Mouse (Mus musculus): Measurements from ENCODE around the gene Armc10. TPM values are rescaled to one million over a fixed set of nuclear protein-coding genes. Genes with fewer than 3 reads are reported as not detected.
"Not testable (repeated sequence)": the region's sequence is repeated elsewhere in the genome, so short reads cannot be mapped to it uniquely, and the experiment has no call there.

Armc10 gene
- polyA plus RNA-seq, 1 experiment from 2014 or later = 11.8 TPM

DNA sequence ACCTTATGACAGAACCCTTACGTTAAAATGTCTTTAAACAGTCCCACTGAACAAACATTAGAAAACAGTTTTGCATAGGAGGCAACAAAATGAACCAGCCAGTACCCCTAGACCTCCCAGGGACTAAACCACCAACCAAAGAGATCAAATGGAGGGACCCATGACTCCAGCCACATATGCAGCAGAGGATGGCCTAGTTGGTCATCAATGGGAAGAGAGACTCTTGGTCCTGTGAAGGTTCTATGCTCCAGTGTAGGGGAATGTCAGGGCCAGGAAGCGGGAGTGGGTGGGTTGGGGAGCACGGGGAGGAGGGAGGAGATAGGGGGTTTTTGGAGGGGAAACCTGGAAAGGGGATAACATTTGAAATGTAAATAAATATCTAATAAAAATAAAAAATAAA, 53.9 kb downstream of the Armc10 start:
- peaks cover 29% of the 10 kb centered on the region for H3K4me1 ChIP-seq
- not testable (repeated sequence) for H3K4me3 ChIP-seq; H3K27me3 ChIP-seq (replicated peaks); H3K36me3 ChIP-seq; H3K9me3 ChIP-seq (replicated peaks); ATAC-seq; H3K27ac ChIP-seq; H3K9ac ChIP-seq
- peak overlapping the region; percentile 31; the same call in 1 of the 2 replicates for H3K4me2 ChIP-seq
- WGBS (ENCODE audit: insufficient replicate concordance) = 91% methylated on average over 3 of the region's 3 CpGs

DNA sequence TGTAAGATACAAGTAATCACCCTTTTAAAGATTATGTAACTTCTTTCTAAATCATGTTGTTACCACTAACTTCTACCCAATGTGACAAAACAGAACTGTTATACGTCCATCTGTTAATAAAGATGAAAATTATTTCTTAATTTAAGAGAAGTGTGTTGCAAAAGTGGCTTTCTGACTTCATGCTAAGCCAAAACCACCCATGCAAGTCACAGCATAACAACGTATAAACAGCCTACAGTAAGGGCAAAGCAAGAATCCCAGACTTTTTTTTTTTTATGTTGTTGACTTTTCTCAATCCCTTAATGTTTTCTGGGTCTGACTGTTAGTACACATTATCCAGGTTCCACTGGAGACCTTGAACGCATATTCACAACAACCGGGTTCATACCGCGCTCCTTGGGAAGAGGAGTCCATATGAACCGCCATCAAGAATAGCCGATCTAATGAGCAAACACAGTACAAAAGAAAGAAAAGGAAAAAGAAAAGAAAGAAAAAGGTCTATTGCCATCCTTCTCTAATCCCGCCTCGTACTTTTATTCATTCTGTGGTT, 54.7 kb downstream of the Armc10 start:
- peak overlapping the region; percentile 78 for H3K4me3 ChIP-seq
- ATAC-seq = no peak
- no peaks in the 10 kb centered on the region for H3K27me3 ChIP-seq (replicated peaks)
- no peaks in the 10 kb centered on the region for H3K9me3 ChIP-seq (replicated peaks)
- peak overlapping the region; percentile 80 for H3K9ac ChIP-seq
- H3K4me2 ChIP-seq = peak overlapping the region; percentile 93
- H3K36me3 ChIP-seq = no peaks in the 10 kb centered on the region
- H3K4me1 ChIP-seq = peaks cover 29% of the 10 kb centered on the region
- peak overlapping the region; percentile 95; the same call in 1 of the 2 replicates for H3K27ac ChIP-seq
- WGBS (ENCODE audit: insufficient replicate concordance) = 20% methylated on average over 10 of the region's 10 CpGs

DNA sequence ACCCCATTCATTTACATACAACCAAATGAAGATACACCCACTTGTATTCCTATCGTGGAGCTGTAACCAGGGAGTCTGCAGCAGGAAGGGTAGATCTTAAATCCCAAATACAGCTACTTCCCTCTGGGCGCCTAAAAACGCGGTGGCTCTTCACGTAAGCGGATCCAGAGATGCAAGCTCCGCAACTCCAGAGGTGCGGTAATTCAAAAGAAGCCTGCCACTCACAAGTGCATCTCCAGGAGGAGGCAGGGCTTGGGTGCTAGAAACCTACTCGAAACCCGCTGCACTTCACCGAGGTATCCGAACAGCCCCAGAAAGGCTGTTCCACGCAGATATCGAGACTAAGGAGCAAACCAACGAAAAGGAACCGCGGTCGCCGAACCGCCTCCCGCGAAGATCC, 55.3 kb downstream of the Armc10 start:
- no peaks in the 10 kb centered on the region for H3K9me3 ChIP-seq (replicated peaks)
- peak overlapping the region; percentile 78 for H3K4me3 ChIP-seq
- peak overlapping the region; percentile 80 for H3K9ac ChIP-seq
- H3K36me3 ChIP-seq = no peaks in the 10 kb centered on the region
- H3K4me1 ChIP-seq = peaks cover 29% of the 10 kb centered on the region
- ATAC-seq = peak; percentile 19
- H3K4me2 ChIP-seq = peak overlapping the region; percentile 93
- peak overlapping the region; percentile 95 for H3K27ac ChIP-seq
- WGBS (ENCODE audit: insufficient replicate concordance) = under 1% methylated on average over 22 of the region's 22 CpGs
- H3K27me3 ChIP-seq (replicated peaks) = no peaks in the 10 kb centered on the region

- peak within 1 kb of the TSS; percentile 93 for H3K4me2 ChIP-seq
- peak within 1 kb of the TSS; percentile 95 for H3K27ac ChIP-seq
- H3K36me3 ChIP-seq = no peaks in the 10 kb centered on the region
- 1% methylated on average over 56 of the region's 59 CpGs for WGBS (ENCODE audit: insufficient replicate concordance)
- H3K9me3 ChIP-seq (replicated peaks) = no peaks in the 10 kb centered on the region
- peak within 1 kb of the TSS; percentile 78 for H3K4me3 ChIP-seq
- no peaks in the 10 kb centered on the region for H3K27me3 ChIP-seq (replicated peaks)
- H3K9ac ChIP-seq = peak within 1 kb of the TSS; percentile 85
- ATAC-seq = peak; percentile 99
- H3K4me1 ChIP-seq = peaks cover 29% of the 10 kb centered on the region
Observed at GRCm38 (mm10) chr5:21701351-21702008, 55.9 kb downstream of the Armc10 start, which contains the start of gene Napepld. Gene Napepld, minus strand, starts transcription at chr5:21701396.

GRCm38 (mm10) chr5:21702009-21702364, 56.4 kb downstream of the Armc10 start:
- Histone ChIP-seq H3K4me3 (peak overlapping the region; percentile 78), H3K4me2 (peak overlapping the region; percentile 93), H3K9me3 (replicated peaks) (no peaks in the 10 kb centered on the region), H3K36me3 (no peaks in the 10 kb centered on the region), H3K27me3 (replicated peaks) (no peaks in the 10 kb centered on the region), H3K9ac (peak overlapping the region; percentile 85), H3K4me1 (peaks cover 29% of the 10 kb centered on the region), H3K27ac (peak overlapping the region; percentile 95)
- 37% methylated on average over 2 of the region's 2 CpGs for WGBS (ENCODE audit: insufficient replicate concordance)
- no peak for ATAC-seq

GRCm38 (mm10) chr5:21702873-21703475, 57.4 kb downstream of the Armc10 start:
- no peaks in the 10 kb centered on the region for H3K27me3 ChIP-seq (replicated peaks)
- no peak for ATAC-seq
- H3K4me1 ChIP-seq = peaks cover 29% of the 10 kb centered on the region
- H3K27ac ChIP-seq = peak overlapping the region; percentile 37; the same call in 1 of the 2 replicates
- 63% methylated on average over 6 of the region's 6 CpGs for WGBS (ENCODE audit: insufficient replicate concordance)
- no peaks in the 10 kb centered on the region for H3K9me3 ChIP-seq (replicated peaks)
- H3K4me2 ChIP-seq = no peak overlapping the region
- no peak overlapping the region for H3K4me3 ChIP-seq
- no peak overlapping the region for H3K9ac ChIP-seq
- no peaks in the 10 kb centered on the region for H3K36me3 ChIP-seq

DNA sequence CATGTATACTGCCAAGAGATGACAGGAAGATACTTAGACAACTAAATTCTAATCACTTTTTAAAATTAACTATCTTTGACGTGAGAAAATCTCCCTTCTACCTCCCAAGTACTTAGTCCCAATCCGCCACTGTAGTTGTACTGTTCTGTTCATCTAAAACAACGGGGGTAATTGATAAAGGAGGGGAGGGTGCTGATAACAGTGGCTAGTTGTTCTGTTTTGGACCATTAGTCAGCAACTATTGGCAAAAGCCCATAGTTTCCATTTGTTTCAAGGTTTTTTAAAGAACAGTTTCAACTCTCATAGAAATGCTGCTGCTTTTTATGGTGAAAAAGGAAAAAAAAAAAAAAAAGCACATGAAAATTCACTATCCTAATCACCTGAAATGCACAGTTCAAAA, 58.1 kb downstream of the Armc10 start:
- no peak overlapping the region for H3K27ac ChIP-seq
- peaks cover 29% of the 10 kb centered on the region for H3K4me1 ChIP-seq
- H3K4me3 ChIP-seq = no peak overlapping the region
- 17% methylated on average over 3 of the region's 3 CpGs for WGBS (ENCODE audit: insufficient replicate concordance)
- H3K36me3 ChIP-seq = no peaks in the 10 kb centered on the region
- no peak for ATAC-seq
- no peak overlapping the region for H3K4me2 ChIP-seq
- H3K9ac ChIP-seq = no peak overlapping the region
- no peaks in the 10 kb centered on the region for H3K27me3 ChIP-seq (replicated peaks)
- no peaks in the 10 kb centered on the region for H3K9me3 ChIP-seq (replicated peaks)

DNA sequence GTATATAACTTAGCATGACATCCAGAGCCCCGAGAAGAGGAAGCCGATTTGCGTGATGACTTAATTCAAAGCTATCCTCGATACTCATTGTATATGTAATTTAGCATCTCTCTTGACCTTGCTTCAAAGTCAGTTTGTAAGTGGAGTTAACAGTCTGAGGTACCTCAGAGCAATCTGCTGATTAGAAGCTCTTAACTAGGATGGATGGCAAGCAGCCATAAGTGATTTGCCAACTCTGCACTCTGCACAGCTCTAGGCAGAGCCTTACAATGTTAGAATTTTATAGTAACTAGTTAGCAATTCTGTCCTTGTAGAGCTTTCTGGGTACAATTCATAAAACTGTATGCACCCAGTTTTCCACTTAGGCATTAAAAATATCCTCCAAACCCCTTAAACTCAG, 60.9 kb downstream of the Armc10 start:
- H3K27me3 ChIP-seq (replicated peaks) = no peaks in the 10 kb centered on the region
- H3K36me3 ChIP-seq = no peaks in the 10 kb centered on the region
- H3K9ac ChIP-seq = no peak overlapping the region
- ATAC-seq = no peak
- H3K4me2 ChIP-seq = no peak overlapping the region
- H3K4me1 ChIP-seq = peaks cover 17% of the 10 kb centered on the region
- WGBS (ENCODE audit: insufficient replicate concordance) = 80% methylated on average over 4 of the region's 4 CpGs
- no peak overlapping the region for H3K27ac ChIP-seq
- H3K9me3 ChIP-seq (replicated peaks) = no peaks in the 10 kb centered on the region
- no peak overlapping the region for H3K4me3 ChIP-seq

GRCm38 (mm10) chr5:21708011-21708410, 62.4 kb downstream of the Armc10 start:
- H3K27ac ChIP-seq; H3K9ac ChIP-seq; H3K9me3 ChIP-seq (replicated peaks); H3K36me3 ChIP-seq; ATAC-seq; H3K4me3 ChIP-seq; H3K27me3 ChIP-seq (replicated peaks); H3K4me1 ChIP-seq; H3K4me2 ChIP-seq: not testable (repeated sequence)
- WGBS (ENCODE audit: insufficient replicate concordance) = 71% methylated on average over 8 of the region's 8 CpGs

Other genes with a start within 250 kb of the Armc10 start
- gene Ccdc146, start 221.1 kb upstream of the Armc10 start, polyA plus RNA-seq (2016; fragmentation: Nextera tagmentation; extraction: Ambion mirVana) = not detected in 2 replicates
- 5.7 and 5.8 TPM in 2 replicates for gene Fam185a, start 220.9 kb upstream of the Armc10 start, polyA plus RNA-seq (2016; fragmentation: Nextera tagmentation; extraction: Ambion mirVana)
- 1.6 and 2.2 TPM in 2 replicates for gene Lrrc17, start 102.3 kb upstream of the Armc10 start, polyA plus RNA-seq (2016; fragmentation: Nextera tagmentation; extraction: Ambion mirVana)
- gene Fbxl13, start 179 bp upstream of the Armc10 start, polyA plus RNA-seq (2016; fragmentation: Nextera tagmentation; extraction: Ambion mirVana) = 0.06 and 0.23 TPM in 2 replicates
- 1.6 and 2.1 TPM in 2 replicates for gene Napepld, start 55.6 kb downstream of the Armc10 start, polyA plus RNA-seq (2016; fragmentation: Nextera tagmentation; extraction: Ambion mirVana)
- 49.2 and 53.7 TPM in 2 replicates for gene Pmpcb, start 91.3 kb downstream of the Armc10 start, polyA plus RNA-seq (2016; fragmentation: Nextera tagmentation; extraction: Ambion mirVana)
- gene Dnajc2, start 139.4 kb downstream of the Armc10 start, polyA plus RNA-seq (2016; fragmentation: Nextera tagmentation; extraction: Ambion mirVana) = 66.6 and 67.6 TPM in 2 replicates
- 188 and 189 TPM in 2 replicates for gene Psmc2, start 139.5 kb downstream of the Armc10 start, polyA plus RNA-seq (2016; fragmentation: Nextera tagmentation; extraction: Ambion mirVana)
- not detected in 2 replicates for gene Slc26a5, start 219.8 kb downstream of the Armc10 start, polyA plus RNA-seq (2016; fragmentation: Nextera tagmentation; extraction: Ambion mirVana)

Measured in liver, embryonic 12.5 days (tissue).